Mouse (Mus musculus) gastrocnemius, postnatal 10 days (tissue): Measurements from ENCODE around the gene Ythdf2. TPM values are rescaled to one million over a fixed set of nuclear protein-coding genes. Genes with fewer than 3 reads are reported as not detected.

ENCODE experiments used
- DNase-seq: peaks from one replicate; pipeline ENCODE4 v3.0.0; 2021; ENCODE audit warnings: mixed read lengths
- microRNA-seq, 2 experiments: library from miRNA; unstranded; fragments of <30 nt; microRNA quantifications; one replicate each; pipeline ENCODE4 v1.2.0; 2021
- total RNA-seq, 2 experiments: library from RNA; stranded (reverse); gene quantifications; 2 replicates each; pipeline ENCODE4 v1.2.3; 2021

The Ythdf2 gene
- total RNA-seq, 2 experiments from 2014 or later = 31.9 to 36.0 TPM

- DNase-seq = no peak
These were observed 60.4 kb downstream of the Ythdf2 start for GRCm38 (mm10) chr4:132151673-132152072.

- DNase-seq = no peak
These were observed 65.9 kb downstream of the Ythdf2 start for GRCm38 (mm10) chr4:132146201-132146600.

- no peak for DNase-seq
These were observed 67.0 kb downstream of the Ythdf2 start for GRCm38 (mm10) chr4:132145092-132145491.

GRCm38 (mm10) chr4:132144080-132144841 lies 67.8 kb downstream of the Ythdf2 start, which contains the start of gene Oprd1:
Oprd1 (minus strand) TSS chr4:132144486.
- DNase-seq = no peak

- no peak for DNase-seq
These were observed 73.5 kb downstream of the Ythdf2 start for GRCm38 (mm10) chr4:132138640-132139039.

- DNase-seq = no peak
These were observed 75.1 kb downstream of the Ythdf2 start for GRCm38 (mm10) chr4:132137013-132137412.

Small RNAs within 50 kb of the gene (microRNA-seq; reads per million reads assigned to microRNA genes)
- 0 reads per million in 2 experiments for gene Gm22033

Other genes with a start within 250 kb of the Ythdf2 start
- under 1 TPM in 1 of 2 experiments, not detected in 1; 0.18 TPM for gene Gm10300, start 137.6 kb downstream of the Ythdf2 start, total RNA-seq
- 10 to 100 TPM; 51.7 to 54.5 TPM for gene Epb41, start 137.0 kb downstream of the Ythdf2 start, total RNA-seq
- not detected for gene Oprd1, start 67.8 kb downstream of the Ythdf2 start, total RNA-seq
- 10 to 100 TPM; 11.2 to 12.3 TPM for gene Gmeb1, start 49.3 kb upstream of the Ythdf2 start, total RNA-seq
- gene Taf12, start 62.1 kb upstream of the Ythdf2 start, total RNA-seq = 10 to 100 TPM; 22.9 to 25.7 TPM
- gene Rab42, start 91.1 kb upstream of the Ythdf2 start, total RNA-seq = under 1 TPM; 0.72 to 0.87 TPM
- gene Trnau1ap, start 117.2 kb upstream of the Ythdf2 start, total RNA-seq = 10 to 100 TPM; 16.1 to 21.2 TPM
- 10 to 100 TPM; 13.4 to 18.6 TPM for gene Rcc1, start 141.3 kb upstream of the Ythdf2 start, total RNA-seq
- gene Phactr4, start 210.2 kb upstream of the Ythdf2 start, total RNA-seq = 10 to 100 TPM; 16.3 to 18.4 TPM